Mouse (Mus musculus): Measurements from ENCODE around the gene Rptn. TPM values are rescaled to one million over a fixed set of nuclear protein-coding genes. Genes with fewer than 3 reads are reported as not detected.
"Not testable (repeated sequence)": the region's sequence is repeated elsewhere in the genome, so short reads cannot be mapped to it uniquely, and the experiment has no call there.

Rptn gene
- polyA plus RNA-seq, 1 experiment, result not detected

- no peak for TF ChIP-seq CTCF (IDR thresholded peaks at IDR 0.05; ENCODE audit: borderline replicate concordance, extremely low read depth, insufficient read depth, insufficient read length)
- no peak for TF ChIP-seq POLR2A (IDR thresholded peaks at IDR 0.05; ENCODE audit: borderline replicate concordance, extremely low read depth, insufficient read depth, insufficient read length, poor library complexity, severe bottlenecking)
- DNase-seq (ENCODE audit: low read depth), result no peak
Measured at GRCm38 (mm10) chr3:93411905-93412304, 18.4 kb downstream of the Rptn start.

GRCm38 (mm10) chr3:93431673-93432072 is 38.2 kb downstream of the Rptn start:
- TF ChIP-seq CTCF (IDR thresholded peaks at IDR 0.05; ENCODE audit: borderline replicate concordance, extremely low read depth, insufficient read depth, insufficient read length) (no peak), POLR2A (IDR thresholded peaks at IDR 0.05; ENCODE audit: borderline replicate concordance, extremely low read depth, insufficient read depth, insufficient read length, poor library complexity, severe bottlenecking) (no peak)
- no peak for DNase-seq (ENCODE audit: low read depth)

GRCm38 (mm10) chr3:93442030-93442429 is 48.5 kb downstream of the Rptn start, which contains the start of gene Tchh:
Gene Tchh, plus strand, starts transcription at chr3:93442330.
- DNase-seq (ENCODE audit: low read depth), result no peak
- TF ChIP-seq POLR2A (IDR thresholded peaks at IDR 0.05; ENCODE audit: borderline replicate concordance, extremely low read depth, insufficient read depth, insufficient read length, poor library complexity, severe bottlenecking), result no peak
- TF ChIP-seq CTCF (IDR thresholded peaks at IDR 0.05; ENCODE audit: borderline replicate concordance, extremely low read depth, insufficient read depth, insufficient read length), result no peak

DNA sequence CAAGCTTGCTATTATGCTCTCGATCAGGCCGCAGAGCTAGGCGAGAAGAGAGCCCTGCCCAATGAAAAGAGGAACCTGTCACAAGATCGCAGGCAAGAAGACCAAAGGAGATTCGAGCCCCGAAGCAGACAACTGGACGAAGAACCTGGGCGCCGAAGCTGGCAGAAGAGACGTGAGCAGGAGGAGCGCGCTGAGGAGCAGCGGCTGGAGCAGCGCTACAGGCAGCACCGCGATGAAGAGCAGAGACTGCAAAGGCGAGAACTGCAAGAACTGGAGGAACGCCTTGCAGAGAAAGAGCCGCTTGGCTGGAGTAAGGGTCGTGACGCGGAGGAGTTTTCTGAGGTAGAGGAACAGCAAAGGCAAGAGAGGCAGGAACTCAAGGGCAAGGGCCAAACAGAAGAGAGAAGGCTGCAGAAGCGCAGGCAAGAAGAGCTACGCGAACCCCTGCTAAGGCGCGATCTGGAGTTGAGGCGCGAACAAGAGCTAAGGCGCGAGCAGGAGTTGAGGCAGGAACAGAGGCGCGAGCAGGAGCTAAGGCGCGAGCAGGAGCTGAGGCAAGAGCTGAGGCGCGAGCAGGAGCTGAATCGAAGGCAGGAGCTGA is 50.1 kb downstream of the Rptn start:
- TF ChIP-seq CTCF (IDR thresholded peaks at IDR 0.05; ENCODE audit: borderline replicate concordance, extremely low read depth, insufficient read depth, insufficient read length) (no peak), POLR2A (IDR thresholded peaks at IDR 0.05; ENCODE audit: borderline replicate concordance, extremely low read depth, insufficient read depth, insufficient read length, poor library complexity, severe bottlenecking) (no peak)
- DNase-seq (ENCODE audit: low read depth), result peak; percentile 74

GRCm38 (mm10) chr3:93444343-93445164 is 51.1 kb downstream of the Rptn start:
- peak; percentile 94 for DNase-seq (ENCODE audit: low read depth)
- no peak for TF ChIP-seq CTCF (IDR thresholded peaks at IDR 0.05; ENCODE audit: borderline replicate concordance, extremely low read depth, insufficient read depth, insufficient read length)
- TF ChIP-seq POLR2A (IDR thresholded peaks at IDR 0.05; ENCODE audit: borderline replicate concordance, extremely low read depth, insufficient read depth, insufficient read length, poor library complexity, severe bottlenecking), result no peak

GRCm38 (mm10) chr3:93445165-93445705 is 51.7 kb downstream of the Rptn start:
- peak; percentile 79 for DNase-seq (ENCODE audit: low read depth)
- TF ChIP-seq POLR2A (IDR thresholded peaks at IDR 0.05; ENCODE audit: borderline replicate concordance, extremely low read depth, insufficient read depth, insufficient read length, poor library complexity, severe bottlenecking) (no peak), CTCF (IDR thresholded peaks at IDR 0.05; ENCODE audit: borderline replicate concordance, extremely low read depth, insufficient read depth, insufficient read length) (no peak)

DNA sequence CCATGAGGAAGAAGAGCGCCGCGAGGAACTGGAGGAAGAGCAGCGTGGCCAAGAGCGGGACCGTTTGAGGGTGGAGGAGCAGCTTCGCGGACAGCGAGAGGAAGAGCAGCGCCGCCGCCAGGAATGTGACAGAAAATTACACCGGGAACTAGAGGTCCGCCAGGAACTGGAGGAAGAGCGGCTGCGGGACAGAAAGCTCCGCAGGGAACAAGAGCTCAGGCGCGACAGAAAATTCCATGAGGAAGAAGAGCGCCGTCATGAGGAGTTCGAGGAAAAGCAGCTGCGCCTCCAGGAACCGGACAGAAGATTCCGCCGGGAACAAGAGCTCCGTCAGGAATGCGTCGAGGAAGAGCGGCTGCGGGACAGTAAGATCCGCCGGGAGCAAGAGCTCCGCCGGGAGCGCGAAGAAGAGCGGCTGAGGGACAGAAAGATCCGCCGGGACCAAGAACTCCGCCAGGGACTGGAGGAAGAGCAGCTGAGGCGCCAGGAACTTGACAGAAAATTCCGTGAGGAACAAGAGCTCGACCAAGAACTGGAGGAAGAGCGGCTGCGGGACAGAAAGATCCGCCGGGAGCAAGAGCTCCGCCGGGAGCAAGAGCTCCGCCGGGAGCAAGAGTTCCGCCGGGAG is 52.7 kb downstream of the Rptn start:
- TF ChIP-seq POLR2A (IDR thresholded peaks at IDR 0.05; ENCODE audit: borderline replicate concordance, extremely low read depth, insufficient read depth, insufficient read length, poor library complexity, severe bottlenecking), result no peak
- no peak for TF ChIP-seq CTCF (IDR thresholded peaks at IDR 0.05; ENCODE audit: borderline replicate concordance, extremely low read depth, insufficient read depth, insufficient read length)
- DNase-seq (ENCODE audit: low read depth), result peak; percentile 84

DNA sequence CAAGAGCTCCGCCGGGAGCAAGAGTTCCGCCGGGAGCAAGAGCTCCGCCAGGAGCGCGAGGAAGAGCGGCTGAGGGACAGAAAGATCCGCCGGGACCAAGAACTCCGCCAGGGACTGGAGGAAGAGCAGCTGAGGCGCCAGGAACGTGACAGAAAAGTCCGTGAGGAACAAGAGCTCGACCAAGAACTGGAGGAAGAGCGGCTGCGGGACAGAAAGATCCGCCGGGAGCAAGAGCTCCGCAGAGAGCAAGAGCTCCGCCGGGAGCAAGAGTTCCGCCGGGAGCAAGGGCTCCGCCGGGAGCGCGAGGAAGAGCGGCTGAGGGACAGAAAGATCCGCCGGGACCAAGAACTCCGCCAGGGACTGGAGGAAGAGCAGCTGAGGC is 53.2 kb downstream of the Rptn start:
- not testable (repeated sequence) for DNase-seq (ENCODE audit: low read depth)

DNA sequence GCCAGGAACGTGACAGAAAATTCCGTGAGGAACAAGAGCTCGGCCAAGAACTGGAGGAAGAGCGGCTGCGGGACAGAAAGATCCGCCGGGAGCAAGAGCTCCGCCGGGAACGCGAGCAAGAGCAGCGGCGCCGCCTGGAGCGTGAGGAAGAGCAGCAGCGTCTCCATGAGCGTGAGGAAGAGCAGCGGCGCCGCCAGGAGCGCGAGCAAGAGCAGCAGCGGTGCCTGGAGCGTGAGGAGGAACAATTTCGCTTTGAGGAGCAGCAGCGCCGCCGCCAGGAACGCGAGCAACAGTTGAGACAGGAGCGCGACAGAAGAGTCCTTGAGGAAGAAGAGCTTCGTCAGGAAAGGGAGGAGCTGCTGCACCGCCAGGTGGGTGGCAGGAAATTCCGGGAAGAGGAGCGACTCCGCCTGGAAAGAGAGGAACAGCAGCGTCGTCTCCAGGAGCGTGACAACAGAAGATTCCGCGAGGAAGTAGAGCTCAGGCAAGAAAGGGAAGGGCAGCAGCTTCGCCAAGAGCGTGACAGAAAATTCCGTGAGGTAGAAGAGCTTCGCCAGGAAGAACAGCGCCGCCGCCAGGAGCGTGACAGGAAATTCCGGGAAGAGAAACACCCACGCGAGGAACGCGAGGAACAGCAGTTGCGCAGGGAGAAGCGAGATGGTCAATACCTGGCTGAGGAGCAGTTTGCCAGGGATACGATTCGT is 53.8 kb downstream of the Rptn start:
- no peak for TF ChIP-seq POLR2A (IDR thresholded peaks at IDR 0.05; ENCODE audit: borderline replicate concordance, extremely low read depth, insufficient read depth, insufficient read length, poor library complexity, severe bottlenecking)
- peak; percentile 42; the same call in 1 of the 2 replicates for TF ChIP-seq CTCF (IDR thresholded peaks at IDR 0.05; ENCODE audit: borderline replicate concordance, extremely low read depth, insufficient read depth, insufficient read length)
- DNase-seq (ENCODE audit: low read depth), result peak; percentile 94

Other genes with a start within 250 kb of the Rptn start
- gene Crnn, start 248.9 kb upstream of the Rptn start, polyA plus RNA-seq (2012; rRNA removed), result not detected in 2 replicates
- gene Flg2, start 196.4 kb upstream of the Rptn start, polyA plus RNA-seq (2012; rRNA removed), result not detected in 2 replicates
- gene Flg, start 120.2 kb upstream of the Rptn start, polyA plus RNA-seq (2012; rRNA removed), result not detected in 2 replicates
- 0.03 TPM in 1 of 2 replicates, not detected in the other for gene Hrnr, start 74.0 kb upstream of the Rptn start, polyA plus RNA-seq (2012; rRNA removed)
- gene Tchh, start 48.6 kb downstream of the Rptn start, polyA plus RNA-seq (2012; rRNA removed), result 0.26 and 0.67 TPM in 2 replicates
- gene Tchhl1, start 75.1 kb downstream of the Rptn start, polyA plus RNA-seq (2012; rRNA removed), result not detected in 2 replicates
- gene S100a11, start 126.8 kb downstream of the Rptn start, polyA plus RNA-seq (2012; rRNA removed), result 49.1 and 111 TPM in 2 replicates
- 58.6 and 70.5 TPM in 2 replicates for gene S100a10, start 161.4 kb downstream of the Rptn start, polyA plus RNA-seq (2012; rRNA removed)

All from brain, embryonic 14.5 days (tissue).